Mouse (Mus musculus) spleen, adult 2 months (tissue): ENCODE results near the gene Zkscan17.

Experiments used
- CTCF ChIP-seq: fragments of 200-500 bp; IDR thresholded peaks from 2 replicates; pipeline ENCODE4 v1.5.1; 2011; ENCODE audit warnings: mild to moderate bottlenecking, inconsistent platforms; ENCODE audit not compliant: insufficient read depth, insufficient read length, insufficient replicate concordance; ENCODE audit errors: extremely low read depth
- POLR2A ChIP-seq: fragments of 200-500 bp; IDR thresholded peaks from 2 replicates; pipeline ENCODE4 v1.6.1; 2011; ENCODE audit warnings: low read depth, low read length, inconsistent platforms

DNA sequence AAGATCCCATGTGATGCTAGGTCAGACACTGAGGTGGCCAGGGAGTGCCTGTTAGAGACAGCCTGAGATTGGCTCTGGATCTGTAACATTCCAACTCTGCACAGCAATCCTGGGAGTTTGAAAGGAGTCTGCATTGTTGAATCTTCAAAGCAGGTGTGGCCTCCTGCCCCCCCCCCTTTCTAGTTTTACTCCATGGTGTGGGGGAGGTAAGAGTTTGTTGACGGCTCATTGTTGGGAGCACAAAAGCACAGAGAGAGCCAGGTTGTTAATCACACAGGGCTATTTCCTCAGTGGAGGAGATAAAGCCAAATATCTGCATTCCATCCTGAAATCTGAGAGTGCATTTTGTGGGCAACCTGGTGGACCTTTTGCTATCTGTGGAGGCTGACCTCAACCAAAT, 15.0 kb downstream of the Zkscan17 start:
- TF ChIP-seq CTCF (no peak), POLR2A (no peak)
